Mouse (Mus musculus) large intestine, adult 2 months (tissue): ENCODE results near the gene Klf3. TPM values are rescaled to one million over a fixed set of nuclear protein-coding genes. Genes with fewer than 3 reads are reported as not detected.

Experiments used
- DNase-seq: peaks from one replicate; pipeline ENCODE4 v3.0.0-alpha.2; 2012; ENCODE audit warnings: low read depth, low spot score
- WGBS: fragments of 180-500 bp; shearing (Covaris S2); methylation state at CpG from one replicate; pipeline ENCODE4 v1.1.7; 2018; 5-methylcytosine and 5-hydroxymethylcytosine counted together
- polyA plus RNA-seq: library from polyadenylated mRNA; depleted of rRNA; stranded (reverse); fragments of >200 nt; gene quantifications from 2 replicates; pipeline ENCODE4 v1.2.3, GENCODE M21; 2012; rRNA removed

Klf3 gene
- 45.1 and 103 TPM in 2 replicates for polyA plus RNA-seq

DNA sequence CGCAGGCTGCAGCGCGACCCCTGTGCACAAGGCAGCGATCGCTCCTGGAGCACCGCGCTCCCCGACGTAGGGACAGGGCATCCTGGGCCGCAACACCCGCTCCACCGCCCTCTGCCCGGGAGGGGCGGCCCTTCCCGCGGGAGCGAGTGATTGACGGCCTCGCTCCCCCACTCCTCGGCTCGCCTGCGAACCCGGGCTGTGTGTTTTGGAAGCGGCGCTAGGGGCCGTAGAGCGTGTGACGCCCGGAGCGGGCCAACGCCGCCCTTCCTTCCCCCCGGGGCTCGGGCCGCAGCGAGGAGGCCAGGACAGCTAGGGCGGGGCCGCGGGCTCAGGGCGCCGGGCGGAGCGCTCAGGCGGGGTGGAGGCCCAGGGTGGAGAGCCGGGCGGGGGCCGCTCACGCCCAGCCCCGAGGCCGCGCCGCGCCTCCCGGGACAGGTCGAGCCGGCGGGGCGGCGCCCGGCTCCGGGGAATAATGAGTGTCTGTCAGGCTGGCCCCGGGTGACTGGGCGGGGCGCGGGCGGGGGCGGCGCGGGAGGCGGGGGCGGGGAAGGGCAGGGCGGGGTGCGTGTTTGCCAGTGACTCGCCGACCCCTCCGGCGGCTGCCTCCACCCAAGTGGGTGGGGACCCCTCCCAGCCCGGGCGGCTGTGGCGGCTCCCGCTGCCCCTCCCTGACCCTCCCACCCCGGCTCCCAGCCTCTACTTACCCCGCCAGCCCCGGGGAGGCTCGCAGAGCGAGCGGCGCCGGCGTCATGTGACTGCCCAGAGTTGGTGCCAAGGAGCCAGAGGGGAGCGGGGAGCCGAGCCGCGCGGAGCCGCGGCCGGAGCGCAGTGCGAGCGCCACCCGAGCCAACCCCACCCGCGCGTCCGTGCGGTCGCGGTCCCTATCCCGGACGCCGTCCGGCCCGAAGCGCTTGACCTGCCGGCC is at the start of gene Klf3:
Klf3 (plus strand) TSS at position 594 of the 925 bp plus-strand sequence.
- peak; percentile 73 for DNase-seq
- under 1% methylated on average over 114 of the region's 116 CpGs for WGBS

- DNase-seq: no peak
- WGBS: 93% methylated on average over 4 of the region's 4 CpGs
Measured at GRCm38 (mm10) chr5:64762295-64762694, 40.9 kb upstream of the Klf3 start.

DNA sequence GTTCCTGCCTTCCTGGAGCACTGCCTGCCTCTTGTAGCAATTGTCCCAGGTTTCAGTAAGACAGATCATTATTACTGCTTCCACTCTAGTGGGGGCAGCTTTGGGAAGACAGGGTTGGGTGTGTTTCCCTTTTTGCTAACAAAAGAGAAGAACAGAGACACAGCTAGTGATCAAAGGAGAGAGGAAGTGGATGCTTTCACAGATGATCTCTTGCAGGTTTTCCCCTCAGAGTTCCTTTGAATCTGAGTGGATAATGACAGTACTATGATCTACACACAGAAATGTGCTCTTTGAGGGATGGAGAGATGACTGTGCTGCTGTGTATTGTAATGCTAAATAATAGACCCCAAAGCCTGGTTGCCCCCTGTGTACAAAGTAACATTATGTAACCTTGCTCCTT is 38.7 kb upstream of the Klf3 start:
- DNase-seq: no peak

GRCm38 (mm10) chr5:64765765-64766164 is 37.4 kb upstream of the Klf3 start:
- DNase-seq: no peak
- WGBS: 86% methylated on average over 1 of the region's 1 CpGs

GRCm38 (mm10) chr5:64766626-64767025 is 36.6 kb upstream of the Klf3 start:
- WGBS: 95% methylated on average over 2 of the region's 2 CpGs

GRCm38 (mm10) chr5:64771619-64772018 is 31.6 kb upstream of the Klf3 start:
- 87% methylated on average over 2 of the region's 2 CpGs for WGBS
- no peak for DNase-seq

More at GRCm38 (mm10) chr5:64766626-64767025, 36.6 kb upstream of the Klf3 start:
- no peak for DNase-seq

- WGBS: 88% methylated on average over 5 of the region's 5 CpGs
- no peak for DNase-seq
Measured at GRCm38 (mm10) chr5:64778211-64778610, 25.0 kb upstream of the Klf3 start.

DNA sequence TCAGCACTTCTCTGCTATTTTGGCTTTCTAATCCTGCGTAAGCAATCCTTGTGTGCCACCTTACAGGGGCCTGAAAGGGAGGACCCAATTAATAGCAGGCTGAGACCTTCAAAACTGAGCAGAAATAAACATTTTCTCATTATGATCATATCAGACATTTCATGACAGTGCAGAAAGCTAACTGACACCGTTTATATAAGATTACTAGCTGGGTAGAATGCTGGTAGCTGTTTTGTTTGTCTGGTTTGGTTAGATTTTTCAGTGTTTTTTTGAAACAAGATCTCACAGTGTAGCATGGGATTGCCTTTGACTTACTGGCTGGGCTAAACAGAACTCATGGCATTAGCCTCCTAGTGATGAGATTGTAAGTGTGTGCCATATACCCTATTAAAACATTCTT is 23.9 kb upstream of the Klf3 start:
- WGBS: 75% methylated on average over 2 of the region's 2 CpGs
- DNase-seq: no peak

GRCm38 (mm10) chr5:64780778-64781177 is 22.4 kb upstream of the Klf3 start:
- DNase-seq: no peak
- WGBS: 65% methylated on average over 7 of the region's 7 CpGs

DNA sequence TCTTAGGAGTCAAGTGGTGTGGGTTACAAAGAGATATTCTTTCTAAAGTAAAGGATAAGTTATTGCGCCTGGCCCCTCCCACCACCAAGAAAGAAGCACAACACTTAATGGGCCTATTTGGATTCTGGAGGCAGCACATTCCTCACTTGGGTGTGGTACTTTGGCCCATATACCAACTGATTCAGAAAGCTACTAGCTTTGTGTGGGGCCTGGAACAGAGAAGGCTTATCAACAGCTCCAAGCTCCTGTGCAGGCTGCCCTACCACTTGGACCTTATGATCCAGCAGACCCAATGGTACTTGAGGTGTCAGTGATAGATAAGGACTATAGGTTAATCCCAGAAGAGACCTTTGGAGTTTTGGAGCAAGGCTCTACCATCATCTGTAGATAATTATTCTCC is 15.0 kb upstream of the Klf3 start:
- 86% methylated on average over 1 of the region's 1 CpGs for WGBS
- DNase-seq: no peak

DNA sequence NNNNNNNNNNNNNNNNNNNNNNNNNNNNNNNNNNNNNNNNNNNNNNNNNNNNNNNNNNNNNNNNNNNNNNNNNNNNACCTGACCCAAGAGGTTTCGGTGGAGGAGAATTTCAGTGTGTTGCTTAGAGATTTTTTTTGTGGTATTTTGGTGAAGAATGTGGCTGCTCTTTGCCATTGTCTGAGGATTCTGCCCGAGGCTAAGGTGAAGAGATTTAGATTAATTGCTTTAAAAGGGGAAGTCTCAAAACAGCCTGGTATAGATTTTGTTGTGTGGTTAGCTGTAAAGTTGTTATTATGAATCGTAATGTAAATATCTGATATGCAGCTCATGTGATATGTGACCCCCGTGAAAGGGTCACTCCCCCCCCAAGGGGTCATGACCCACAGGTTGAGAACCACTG is 5.0 kb upstream of the Klf3 start:
- 87% methylated on average over 4 of the region's 4 CpGs for WGBS

GRCm38 (mm10) chr5:64801545-64801944 is 1.6 kb upstream of the Klf3 start:
- DNase-seq: no peak
- WGBS: 92% methylated on average over 2 of the region's 2 CpGs

More for the DNA sequence above, 5.0 kb upstream of the Klf3 start:
- no peak for DNase-seq

- no peak for DNase-seq
- WGBS: 29% methylated on average over 8 of the region's 8 CpGs
Measured at GRCm38 (mm10) chr5:64802143-64802542, 1.0 kb upstream of the Klf3 start.

- no peak for DNase-seq
- WGBS: under 1% methylated on average over 69 of the region's 69 CpGs
Measured at GRCm38 (mm10) chr5:64803720-64804462, 703 bp downstream of the Klf3 start.

GRCm38 (mm10) chr5:64805131-64805872 is 2.1 kb downstream of the Klf3 start:
- DNase-seq: no peak
- WGBS: 6% methylated on average over 7 of the region's 7 CpGs

GRCm38 (mm10) chr5:64805873-64806505 is 2.8 kb downstream of the Klf3 start:
- WGBS: 0% methylated on average over 7 of the region's 7 CpGs
- DNase-seq: peak; percentile 83

DNA sequence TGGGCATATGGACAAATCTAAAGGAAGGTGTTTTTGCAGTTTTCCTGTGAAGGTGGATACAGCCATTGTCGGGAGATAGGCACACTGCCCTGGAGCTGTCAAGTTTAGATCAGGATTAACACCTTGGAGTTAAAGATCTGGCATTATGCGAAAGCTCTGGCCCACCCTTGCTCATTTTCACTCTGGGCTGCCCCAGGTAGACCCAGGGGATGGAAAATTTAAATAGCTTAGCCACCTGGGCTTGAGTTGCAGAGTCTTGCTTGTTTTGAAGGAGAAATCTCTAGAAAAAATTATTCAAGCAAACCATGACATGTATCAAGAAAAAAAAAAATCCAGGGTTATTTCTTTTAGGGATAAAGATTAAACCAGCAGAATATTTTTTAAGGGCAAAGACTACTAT is 3.4 kb downstream of the Klf3 start:
- WGBS: 10% methylated on average over 2 of the region's 2 CpGs
- DNase-seq: no peak

GRCm38 (mm10) chr5:64807159-64807558 is 4.0 kb downstream of the Klf3 start:
- 20% methylated on average over 3 of the region's 3 CpGs for WGBS
- no peak for DNase-seq

DNA sequence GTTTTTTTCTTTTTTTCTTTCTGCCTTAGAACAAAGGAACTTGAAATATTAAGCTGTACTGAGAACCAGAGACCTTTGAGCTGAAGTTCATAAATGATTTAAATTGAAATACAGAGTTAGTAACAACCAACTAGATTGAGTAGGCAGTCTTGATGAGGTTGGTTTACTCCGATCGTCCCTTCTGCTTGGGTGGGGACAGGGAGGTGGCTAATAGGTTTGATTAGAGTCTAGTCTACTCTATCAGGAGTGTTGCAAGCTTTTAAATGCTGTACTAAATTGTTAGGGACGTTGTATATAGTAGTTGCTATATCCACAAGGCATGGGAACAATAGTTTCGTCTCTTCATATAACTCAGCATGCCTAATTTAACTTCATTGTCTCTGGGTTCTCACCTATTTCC is 4.4 kb downstream of the Klf3 start:
- 16% methylated on average over 4 of the region's 4 CpGs for WGBS
- no peak for DNase-seq
